Mouse (Mus musculus): ENCODE data around the gene Iqgap3. TPM values are rescaled to one million over a fixed set of nuclear protein-coding genes. Genes with fewer than 3 reads are reported as not detected.

Iqgap3 gene
- polyA plus RNA-seq, 1 experiment from 2014 or later = 20.9 TPM

GRCm38 (mm10) chr3:88139243-88140177, 57.7 kb downstream of the Iqgap3 start:
- Histone ChIP-seq H3K4me2 (replicated peaks; ENCODE audit: low read depth, low read length) (peak overlapping the region; percentile 96), H3K9me3 (ENCODE audit: control insufficient read depth, low read length) (no peaks in the 10 kb centered on the region), H3K36me3 (ENCODE audit: control insufficient read depth, insufficient read depth, low read length) (no peaks in the 10 kb centered on the region), H3K9ac (ENCODE audit: low read depth, low read length) (peak overlapping the region; percentile 64), H3K4me3 (ENCODE audit: low read length) (peak overlapping the region; percentile 63), H3K4me1 (ENCODE audit: control insufficient read depth, insufficient read depth, low read length) (peaks cover 38% of the 10 kb centered on the region), H3K27ac (ENCODE audit: low read depth, low read length) (peak overlapping the region; percentile 90), H3K27me3 (ENCODE audit: control insufficient read depth, insufficient read depth, low read length) (no peaks in the 10 kb centered on the region)
- WGBS = 13% methylated on average over 25 of the region's 25 CpGs
- no peak for ATAC-seq (ENCODE audit: low FRiP score, low TSS enrichment)

- no peak overlapping the region; the same call in 1 of the 2 replicates for H3K4me3 ChIP-seq (ENCODE audit: low read length)
- ATAC-seq (ENCODE audit: low FRiP score, low TSS enrichment) = no peak
- peaks cover 46% of the 10 kb centered on the region for H3K4me1 ChIP-seq (ENCODE audit: control insufficient read depth, insufficient read depth, low read length)
- H3K27me3 ChIP-seq (ENCODE audit: control insufficient read depth, insufficient read depth, low read length) = no peaks in the 10 kb centered on the region
- H3K9me3 ChIP-seq (ENCODE audit: control insufficient read depth, low read length) = no peaks in the 10 kb centered on the region
- H3K9ac ChIP-seq (ENCODE audit: low read depth, low read length) = no peak overlapping the region
- no peaks in the 10 kb centered on the region for H3K36me3 ChIP-seq (ENCODE audit: control insufficient read depth, insufficient read depth, low read length)
- 10% methylated on average over 11 of the region's 11 CpGs for WGBS
- H3K4me2 ChIP-seq (replicated peaks; ENCODE audit: low read depth, low read length) = peak overlapping the region; percentile 96
- peak overlapping the region; percentile 98 for H3K27ac ChIP-seq (ENCODE audit: low read depth, low read length)
These were observed 58.6 kb downstream of the Iqgap3 start for GRCm38 (mm10) chr3:88140178-88140902.

GRCm38 (mm10) chr3:88140903-88141430, 59.2 kb downstream of the Iqgap3 start:
- Histone ChIP-seq H3K4me1 (ENCODE audit: control insufficient read depth, insufficient read depth, low read length) (peaks cover 52% of the 10 kb centered on the region), H3K4me2 (replicated peaks; ENCODE audit: low read depth, low read length) (peak overlapping the region; percentile 88; the same call in 1 of the 2 replicates), H3K27ac (ENCODE audit: low read depth, low read length) (peak overlapping the region; percentile 98), H3K4me3 (ENCODE audit: low read length) (no peak overlapping the region; the same call in 1 of the 2 replicates), H3K27me3 (ENCODE audit: control insufficient read depth, insufficient read depth, low read length) (no peaks in the 10 kb centered on the region), H3K36me3 (ENCODE audit: control insufficient read depth, insufficient read depth, low read length) (no peaks in the 10 kb centered on the region), H3K9ac (ENCODE audit: low read depth, low read length) (no peak overlapping the region), H3K9me3 (ENCODE audit: control insufficient read depth, low read length) (no peaks in the 10 kb centered on the region)
- 27% methylated on average over 6 of the region's 6 CpGs for WGBS
- no peak for ATAC-seq (ENCODE audit: low FRiP score, low TSS enrichment)

- Histone ChIP-seq H3K27ac (ENCODE audit: low read depth, low read length) (peak overlapping the region; percentile 98), H3K4me1 (ENCODE audit: control insufficient read depth, insufficient read depth, low read length) (peaks cover 55% of the 10 kb centered on the region), H3K9ac (ENCODE audit: low read depth, low read length) (peak overlapping the region; percentile 81; the same call in 1 of the 2 replicates), H3K27me3 (ENCODE audit: control insufficient read depth, insufficient read depth, low read length) (no peaks in the 10 kb centered on the region), H3K4me2 (replicated peaks; ENCODE audit: low read depth, low read length) (peak overlapping the region; percentile 88), H3K4me3 (ENCODE audit: low read length) (peak overlapping the region; percentile 77), H3K9me3 (ENCODE audit: control insufficient read depth, low read length) (no peaks in the 10 kb centered on the region), H3K36me3 (ENCODE audit: control insufficient read depth, insufficient read depth, low read length) (no peaks in the 10 kb centered on the region)
- WGBS = 7% methylated on average over 9 of the region's 9 CpGs
- no peak for ATAC-seq (ENCODE audit: low FRiP score, low TSS enrichment)
These were observed 59.6 kb downstream of the Iqgap3 start for GRCm38 (mm10) chr3:88141439-88141786.

- Histone ChIP-seq H3K36me3 (ENCODE audit: control insufficient read depth, insufficient read depth, low read length) (no peaks in the 10 kb centered on the region), H3K27ac (ENCODE audit: low read depth, low read length) (peak within 1 kb of the TSS; percentile 98), H3K9me3 (ENCODE audit: control insufficient read depth, low read length) (no peaks in the 10 kb centered on the region), H3K4me2 (replicated peaks; ENCODE audit: low read depth, low read length) (peak within 1 kb of the TSS; percentile 88), H3K9ac (ENCODE audit: low read depth, low read length) (peak within 1 kb of the TSS; percentile 81), H3K4me3 (ENCODE audit: low read length) (peak within 1 kb of the TSS; percentile 77), H3K4me1 (ENCODE audit: control insufficient read depth, insufficient read depth, low read length) (peaks cover 60% of the 10 kb centered on the region), H3K27me3 (ENCODE audit: control insufficient read depth, insufficient read depth, low read length) (no peaks in the 10 kb centered on the region)
- ATAC-seq (ENCODE audit: low FRiP score, low TSS enrichment) = peak; percentile 88
- WGBS = under 1% methylated on average over 45 of the region's 52 CpGs
These were observed 60.2 kb downstream of the Iqgap3 start, which contains the start of gene Mef2d for GRCm38 (mm10) chr3:88141787-88142523. Mef2d (plus strand) TSS chr3:88142372.

- H3K4me2 ChIP-seq (replicated peaks; ENCODE audit: low read depth, low read length) = peak overlapping the region; percentile 88
- peak overlapping the region; percentile 98 for H3K27ac ChIP-seq (ENCODE audit: low read depth, low read length)
- WGBS = under 1% methylated on average over 57 of the region's 57 CpGs
These were observed 60.8 kb downstream of the Iqgap3 start for GRCm38 (mm10) chr3:88142546-88142915.

GRCm38 (mm10) chr3:88142916-88143771, 61.4 kb downstream of the Iqgap3 start:
- no peaks in the 10 kb centered on the region for H3K9me3 ChIP-seq (ENCODE audit: control insufficient read depth, low read length)
- H3K4me2 ChIP-seq (replicated peaks; ENCODE audit: low read depth, low read length) = peak overlapping the region; percentile 88
- peaks cover 58% of the 10 kb centered on the region for H3K4me1 ChIP-seq (ENCODE audit: control insufficient read depth, insufficient read depth, low read length)
- no peaks in the 10 kb centered on the region for H3K27me3 ChIP-seq (ENCODE audit: control insufficient read depth, insufficient read depth, low read length)
- H3K4me3 ChIP-seq (ENCODE audit: low read length) = peak overlapping the region; percentile 77
- peak overlapping the region; percentile 81 for H3K9ac ChIP-seq (ENCODE audit: low read depth, low read length)
- no peaks in the 10 kb centered on the region for H3K36me3 ChIP-seq (ENCODE audit: control insufficient read depth, insufficient read depth, low read length)
- ATAC-seq (ENCODE audit: low FRiP score, low TSS enrichment) = peak; percentile 3
- WGBS = under 1% methylated on average over 31 of the region's 33 CpGs
- peak overlapping the region; percentile 98 for H3K27ac ChIP-seq (ENCODE audit: low read depth, low read length)

More at GRCm38 (mm10) chr3:88142546-88142915, 60.8 kb downstream of the Iqgap3 start:
- peak overlapping the region; percentile 81 for H3K9ac ChIP-seq (ENCODE audit: low read depth, low read length)
- H3K36me3 ChIP-seq (ENCODE audit: control insufficient read depth, insufficient read depth, low read length) = no peaks in the 10 kb centered on the region
- no peaks in the 10 kb centered on the region for H3K27me3 ChIP-seq (ENCODE audit: control insufficient read depth, insufficient read depth, low read length)
- H3K9me3 ChIP-seq (ENCODE audit: control insufficient read depth, low read length) = no peaks in the 10 kb centered on the region
- H3K4me1 ChIP-seq (ENCODE audit: control insufficient read depth, insufficient read depth, low read length) = peaks cover 58% of the 10 kb centered on the region
- ATAC-seq (ENCODE audit: low FRiP score, low TSS enrichment) = peak; percentile 16
- peak overlapping the region; percentile 77 for H3K4me3 ChIP-seq (ENCODE audit: low read length)

All from kidney, embryonic 14.5 days (tissue).